Comparison of ENCODE assay signal across 8 mouse cellular contexts in the genomic region with DNA sequence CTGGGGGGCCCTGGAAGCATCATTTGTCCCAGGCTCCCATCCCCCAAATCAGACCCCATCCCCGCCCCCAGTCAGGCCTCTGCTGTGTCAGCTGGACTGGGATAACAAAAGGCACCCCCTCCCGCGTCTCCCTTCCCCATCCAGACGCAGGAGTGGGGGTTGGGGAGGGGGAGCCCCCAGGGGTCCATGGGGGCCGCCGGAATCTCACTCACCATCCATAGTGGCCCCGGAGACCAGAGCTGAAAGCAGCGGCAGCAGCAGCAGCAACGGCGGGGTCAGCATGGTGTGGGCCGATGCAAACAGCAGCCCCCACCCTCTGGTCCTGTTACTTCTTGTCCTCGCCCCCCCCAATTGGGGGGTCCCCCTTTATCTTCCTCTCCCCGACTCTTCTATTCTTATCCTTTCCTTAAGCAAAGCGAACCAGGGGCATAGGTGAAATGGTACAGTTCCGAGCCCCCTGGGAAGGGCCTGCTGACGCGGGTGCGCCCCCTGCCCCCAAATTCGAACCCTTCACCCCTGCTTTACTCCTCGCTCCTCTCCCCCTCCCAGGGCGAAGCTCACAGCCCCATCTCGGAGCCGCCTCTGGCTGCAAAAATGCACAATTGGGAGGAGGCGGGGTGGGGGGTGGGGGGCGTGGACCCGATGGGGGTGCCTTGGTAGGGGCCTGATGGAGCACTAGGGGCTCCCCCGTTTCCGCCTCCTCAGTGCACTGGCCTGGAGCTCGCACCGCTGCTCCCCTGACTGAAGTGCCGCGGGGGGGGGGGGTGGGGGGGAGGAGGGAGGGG. TPM values are rescaled to one million over a fixed set of nuclear protein-coding genes. Genes with fewer than 3 reads are reported as not detected.
DNase-seq lines count a peak whose midpoint lies in the region; ATAC-seq and TF ChIP-seq lines count a peak whose summit lies in the region.

Gene Lrp1, minus strand, starts transcription at position 743 of the 785 bp plus-strand sequence.

- H3K4me1 ChIP-seq in testis, adult 2 months (ENCODE audit: control insufficient read depth, insufficient read depth, low read length) = peaks cover 12% of the 10 kb centered on the region
- peaks cover 44% of the 10 kb centered on the region for H3K4me1 ChIP-seq in hindbrain, embryonic 16.5 days (ENCODE audit: control insufficient read depth, insufficient read depth, low read depth, low read length)
- H3K4me1 ChIP-seq in limb, embryonic 12.5 days (replicated peaks) = peaks cover 48% of the 10 kb centered on the region

- H3K4me2 ChIP-seq in hindbrain, embryonic 16.5 days (ENCODE audit: low read length) = peak within 1 kb of the TSS; percentile 94
- peak within 1 kb of the TSS; percentile 93 for H3K4me2 ChIP-seq in limb, embryonic 12.5 days

- no peak for TF ChIP-seq POLR2A in testis, adult 2 months (IDR thresholded peaks at IDR 0.05; ENCODE audit: control insufficient read depth, low read depth, low read length)

- no peak for DNase-seq in testis, postnatal 14 days (ENCODE audit: low spot score)
- DNase-seq in cerebellum, adult 9-11 months = peak; percentile 85
- no peak for DNase-seq in gastrocnemius, adult 8-10 months (ENCODE audit: low spot score in 2 of 2)
- peak; percentile 76 for DNase-seq in neural tube, embryonic 10.5 days (ENCODE audit: extremely low spot score, low spot score)
- no peak for DNase-seq in frontal cortex, postnatal 14 days (ENCODE audit: low spot score in 2 of 2)

- H3K9me3 ChIP-seq in hindbrain, embryonic 16.5 days (ENCODE audit: control insufficient read depth, low read length) = no peaks in the 10 kb centered on the region
- H3K9me3 ChIP-seq in limb, embryonic 12.5 days = no peaks in the 10 kb centered on the region

- WGBS in hindbrain, embryonic 16.5 days = 0% methylated on average over 21 of the region's 32 CpGs
- WGBS in limb, embryonic 12.5 days = under 1% methylated on average over 28 of the region's 32 CpGs

- ATAC-seq in hindbrain, embryonic 16.5 days = peak; percentile 67
- peak; percentile 79 for ATAC-seq in limb, embryonic 12.5 days (ENCODE audit: insufficient number of reproducible peaks, insufficient read depth, low FRiP score, low TSS enrichment, low read depth)

- no peaks in the 10 kb centered on the region; the same call in 1 of the 2 replicates for H3K27me3 ChIP-seq in testis, adult 2 months (ENCODE audit: control insufficient read depth, insufficient read depth, low read length)
- H3K27me3 ChIP-seq in hindbrain, embryonic 16.5 days (replicated peaks; ENCODE audit: control insufficient read depth, insufficient read depth, low read length) = no peaks in the 10 kb centered on the region
- H3K27me3 ChIP-seq in limb, embryonic 12.5 days = no peaks in the 10 kb centered on the region

- no peaks in the 10 kb centered on the region for H3K36me3 ChIP-seq in testis, adult 2 months (ENCODE audit: control insufficient read depth, insufficient read depth, low read length)
- H3K36me3 ChIP-seq in hindbrain, embryonic 16.5 days (ENCODE audit: control insufficient read depth, insufficient read depth, low read length) = no peaks in the 10 kb centered on the region
- H3K36me3 ChIP-seq in limb, embryonic 12.5 days = 0 out of 2 replicates have a peak, but pooled peaks cover 7% of the 10 kb centered on the region

- no peak for TF ChIP-seq CTCF in testis, adult 2 months (IDR thresholded peaks at IDR 0.05; ENCODE audit: control insufficient read depth, insufficient read depth, insufficient replicate concordance, low read depth, low read length)

- peak within 1 kb of the TSS; percentile 87 for H3K9ac ChIP-seq in hindbrain, embryonic 16.5 days (ENCODE audit: low read depth, low read length)
- peak within 1 kb of the TSS; percentile 88 for H3K9ac ChIP-seq in limb, embryonic 12.5 days (replicated peaks)

- peak within 1 kb of the TSS; percentile 89 for H3K27ac ChIP-seq in testis, adult 2 months (ENCODE audit: control insufficient read depth, insufficient read depth, low read depth, low read length)
- H3K27ac ChIP-seq in hindbrain, embryonic 16.5 days (ENCODE audit: low read depth, low read length) = peak within 1 kb of the TSS; percentile 84
- H3K27ac ChIP-seq in limb, embryonic 12.5 days = peak within 1 kb of the TSS; percentile 95

- peak within 1 kb of the TSS; percentile 80 for H3K4me3 ChIP-seq in testis, adult 2 months (ENCODE audit: control insufficient read depth, low read depth, low read length)
- H3K4me3 ChIP-seq in hindbrain, embryonic 16.5 days (ENCODE audit: low read length) = peak within 1 kb of the TSS; percentile 75
- peak within 1 kb of the TSS; percentile 83 for H3K4me3 ChIP-seq in limb, embryonic 12.5 days (replicated peaks)

RNA-seq across cellular contexts. Expression of gene Lrp1, which starts in this region (rescaled TPM):
- 20.8 and 25.9 TPM in 2 replicates for polyA plus RNA-seq in testis, adult 2 months (2012; rRNA removed)
- total RNA-seq in gastrocnemius, adult 8-10 months (2022) = 10 to 100 TPM; 25.5 to 45.5 (median 36.3) TPM
- 109 and 125 TPM in 2 replicates for polyA plus RNA-seq in hindbrain, embryonic 16.5 days (2015; fragmentation: Nextera tagmentation; extraction: Ambion mirVana)
- 87.6 and 94.7 TPM in 2 replicates for polyA plus RNA-seq in limb, embryonic 12.5 days (2016; fragmentation: Nextera tagmentation; extraction: Ambion mirVana)

Comparison
In these comparisons a context has a peak if more than half of its experiments do, and no peak if none do; other contexts are left out.
1. DNase-seq: peak in cerebellum, adult 9-11 months (single experiment) and neural tube, embryonic 10.5 days (single experiment); none in testis, postnatal 14 days (single experiment), gastrocnemius, adult 8-10 months (0 of 2) and frontal cortex, postnatal 14 days (0 of 2).
2. Peak in every context shown above with its lines, with median percentiles within 50 percentile points of each other: H3K27ac ChIP-seq and H3K4me3 ChIP-seq.